Mouse (Mus musculus) heart, embryonic 14.5 days (tissue): ENCODE measurements at regions not wholly inside any gene's neighbourhood (a gene's known extent, or its start where the extent isn't known, plus 50 kb on each side); places are given as distances from the start of the nearest gene placed in this dataset.

Experiments
- ATAC-seq: fragments of 200-750 bp; cut with Nextera tagmentation; 2 replicates; pipeline ENCODE4 v1.8.0; 2017; ENCODE audit warnings: low read depth, moderate TSS enrichment; ENCODE audit not compliant: insufficient number of reproducible peaks, insufficient read depth, low FRiP score
- H3K27ac ChIP-seq, 2 experiments: fragments of 200-500 bp in 1 of 2; fragments of 300-500 bp in 1 of 2; sonication (generic) in 1 of 2; replicated peaks in 1 of 2; 2 replicates each; pipeline ENCODE4 v1.5.1; 2012 to 2014; ENCODE audit warnings: low read depth in 2 of 2, low read length in 2 of 2, control low read depth in 1 of 2, mild to moderate bottlenecking in 1 of 2, mixed read lengths in 1 of 2; ENCODE audit not compliant: control insufficient read depth in 1 of 2, insufficient read depth in 1 of 2
- H3K27me3 ChIP-seq: fragments of 300-500 bp; sonication (generic); 2 replicates; pipeline ENCODE4 v1.6.1; 2014; ENCODE audit warnings: mild to moderate bottlenecking, low read length, control low read depth; ENCODE audit not compliant: control insufficient read depth, insufficient read depth
- H3K36me3 ChIP-seq: fragments of 300-500 bp; sonication (generic); 2 replicates; pipeline ENCODE4 v1.6.1; 2014; ENCODE audit warnings: mild to moderate bottlenecking, control low read depth, low read length, mixed read lengths; ENCODE audit not compliant: control insufficient read depth, insufficient read depth
- H3K4me1 ChIP-seq, 2 experiments: fragments of 200-500 bp in 1 of 2; fragments of 300-500 bp in 1 of 2; sonication (generic) in 1 of 2; 2 replicates each; pipeline ENCODE4 v1.6.1; 2012 to 2014; ENCODE audit warnings: low read length in 2 of 2, control low read depth in 1 of 2, mixed read lengths in 1 of 2; ENCODE audit not compliant: control insufficient read depth in 2 of 2, insufficient read depth in 2 of 2
- H3K4me2 ChIP-seq: fragments of 300-500 bp; sonication (generic); 2 replicates; pipeline ENCODE4 v1.6.1; 2014; ENCODE audit warnings: mild to moderate bottlenecking, low read length
- H3K4me3 ChIP-seq, 2 experiments: fragments of 200-500 bp in 1 of 2; fragments of 300-500 bp in 1 of 2; sonication (generic) in 1 of 2; 2 replicates each; pipeline ENCODE4 v1.5.1; 2012 to 2014; ENCODE audit warnings: low read length in 2 of 2, mild to moderate bottlenecking in 2 of 2, control low read depth in 1 of 2, low read depth in 1 of 2, moderate library complexity in 1 of 2; ENCODE audit not compliant: control insufficient read depth in 1 of 2, insufficient read depth in 1 of 2
- H3K9ac ChIP-seq: fragments of 300-500 bp; sonication (generic); 2 replicates; pipeline ENCODE4 v1.6.1; 2014; ENCODE audit warnings: mild to moderate bottlenecking, low read length
- H3K9me3 ChIP-seq: fragments of 300-500 bp; sonication (generic); 2 replicates; pipeline ENCODE4 v1.6.1; 2016; ENCODE audit warnings: low read length, control low read depth; ENCODE audit not compliant: control insufficient read depth
- WGBS: fragments of 180-500 bp; shearing (Covaris S2); extraction: QIAGEN DNeasy Blood & Tissue Kit; methylation state at CpG from one replicate; pipeline ENCODE4 v1.1.7; 2014; 5-methylcytosine and 5-hydroxymethylcytosine counted together

DNA sequence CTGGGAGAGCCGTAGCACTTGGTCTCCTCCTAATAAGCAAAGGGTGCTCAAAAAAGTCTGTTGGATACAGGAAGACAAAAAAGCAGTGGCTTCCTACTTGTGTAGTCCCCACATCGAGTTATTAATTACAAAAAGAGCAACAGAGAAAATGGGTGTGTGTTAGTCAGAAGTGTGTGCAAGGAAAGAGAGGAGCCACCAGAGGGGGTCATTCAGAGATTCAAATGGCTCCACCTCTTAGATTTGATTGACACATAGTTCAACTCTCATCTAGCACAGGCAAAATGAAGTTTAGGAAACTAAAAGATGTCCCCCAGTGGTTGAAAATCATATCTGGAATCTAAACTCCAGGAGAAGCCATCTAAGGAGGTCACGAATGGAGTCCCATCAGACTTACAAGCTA lies 200.2 kb upstream of the Hnrnpa3 start:
- Histone ChIP-seq H3K4me1 (no peaks in the 10 kb centered on the region; a peak in 1 of 4 replicates), H3K27ac (no peak overlapping the region), H3K9me3 (no peaks in the 10 kb centered on the region), H3K9ac (no peak overlapping the region), H3K4me2 (no peak overlapping the region), H3K36me3 (no peaks in the 10 kb centered on the region), H3K27me3 (no peaks in the 10 kb centered on the region), H3K4me3 (no peak overlapping the region)
- 85% methylated on average over 3 of the region's 3 CpGs for WGBS
- no peak for ATAC-seq

DNA sequence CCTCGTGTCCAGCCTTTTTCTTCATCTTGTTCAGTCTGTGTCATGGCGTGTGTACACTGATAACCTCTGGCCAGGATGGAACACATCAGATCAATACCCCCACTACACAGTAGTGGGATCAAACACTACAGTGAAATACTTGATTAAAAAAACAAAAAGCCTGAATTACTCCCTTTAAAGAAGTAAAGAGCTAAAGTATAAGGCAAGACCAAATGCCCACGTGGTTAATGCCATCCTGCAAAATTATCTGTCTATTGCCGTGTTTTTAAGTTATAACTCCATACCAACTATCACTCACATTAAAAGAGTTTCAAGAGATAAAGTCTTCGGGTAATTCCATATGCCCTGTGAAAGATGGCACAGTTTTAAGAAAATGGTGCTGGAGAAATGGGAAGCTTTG lies 198.6 kb upstream of the Hnrnpa3 start:
- Histone ChIP-seq H3K36me3 (no peaks in the 10 kb centered on the region), H3K4me2 (no peak overlapping the region), H3K4me1 (no peaks in the 10 kb centered on the region; a peak in 1 of 4 replicates), H3K9me3 (no peaks in the 10 kb centered on the region), H3K27me3 (no peaks in the 10 kb centered on the region), H3K27ac (no peak overlapping the region), H3K9ac (no peak overlapping the region), H3K4me3 (no peak overlapping the region)
- WGBS: 83% methylated on average over 5 of the region's 5 CpGs
- no peak for ATAC-seq

DNA sequence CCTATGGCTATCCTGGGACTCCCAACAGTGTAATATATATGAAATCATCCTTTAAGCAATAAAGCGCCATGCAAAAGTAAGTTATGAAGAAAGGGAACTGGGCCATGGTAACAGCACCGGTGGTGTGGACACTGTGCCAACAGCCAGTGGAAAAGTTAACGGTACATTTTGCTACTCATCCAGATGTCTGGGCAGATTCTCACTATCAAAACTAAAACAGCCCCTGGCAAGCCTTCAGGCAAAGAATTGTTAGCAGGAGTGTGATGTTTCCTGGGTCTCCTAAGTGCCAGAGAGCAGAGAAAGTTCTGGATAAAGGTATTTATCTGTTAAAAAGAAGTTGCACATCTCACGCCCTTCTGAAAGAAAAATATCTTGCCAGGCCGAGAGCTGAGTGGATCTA lies 198.0 kb upstream of the Hnrnpa3 start:
- WGBS: 67% methylated on average over 5 of the region's 5 CpGs
- ATAC-seq: no peak
- Histone ChIP-seq H3K9ac (no peak overlapping the region), H3K4me2 (no peak overlapping the region), H3K27ac (no peak overlapping the region), H3K9me3 (no peaks in the 10 kb centered on the region), H3K27me3 (no peaks in the 10 kb centered on the region), H3K4me3 (no peak overlapping the region), H3K36me3 (no peaks in the 10 kb centered on the region), H3K4me1 (no peaks in the 10 kb centered on the region; a peak in 1 of 4 replicates)

DNA sequence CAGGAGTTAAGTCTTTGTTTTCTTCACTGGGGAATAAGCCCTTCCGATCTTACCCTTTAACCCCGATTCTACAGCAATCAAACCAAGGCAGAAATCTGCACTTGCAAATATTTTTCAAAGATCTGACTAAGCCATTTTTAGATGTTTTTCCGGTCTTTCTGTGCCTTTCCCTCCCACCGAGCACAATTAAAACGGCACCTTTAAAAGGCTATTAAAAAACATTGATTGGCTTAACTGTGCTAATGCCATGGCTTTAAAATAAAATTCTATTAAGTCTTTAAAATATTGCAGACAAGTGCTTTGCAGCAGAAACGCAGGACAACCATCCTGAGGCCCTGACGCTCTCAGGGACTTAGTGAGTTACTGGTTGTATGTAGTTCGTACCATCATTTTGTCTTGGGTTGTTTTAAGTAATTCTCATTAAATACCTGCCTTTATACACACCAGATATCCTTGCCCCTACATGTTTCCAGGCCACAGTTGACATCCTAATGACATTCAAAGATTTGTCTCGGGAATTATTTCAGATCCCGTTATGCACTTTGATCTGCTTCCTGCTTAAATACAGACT lies 197.6 kb upstream of the Hnrnpa3 start:
- H3K36me3 ChIP-seq: no peaks in the 10 kb centered on the region
- H3K27me3 ChIP-seq: no peaks in the 10 kb centered on the region
- H3K9me3 ChIP-seq: no peaks in the 10 kb centered on the region
- H3K4me3 ChIP-seq: no peak overlapping the region
- no peak for ATAC-seq
- no peak overlapping the region for H3K9ac ChIP-seq
- H3K4me1 ChIP-seq: no peaks in the 10 kb centered on the region; a peak in 1 of 4 replicates
- WGBS: 77% methylated on average over 10 of the region's 10 CpGs
- H3K4me2 ChIP-seq: no peak overlapping the region
- no peak overlapping the region for H3K27ac ChIP-seq

DNA sequence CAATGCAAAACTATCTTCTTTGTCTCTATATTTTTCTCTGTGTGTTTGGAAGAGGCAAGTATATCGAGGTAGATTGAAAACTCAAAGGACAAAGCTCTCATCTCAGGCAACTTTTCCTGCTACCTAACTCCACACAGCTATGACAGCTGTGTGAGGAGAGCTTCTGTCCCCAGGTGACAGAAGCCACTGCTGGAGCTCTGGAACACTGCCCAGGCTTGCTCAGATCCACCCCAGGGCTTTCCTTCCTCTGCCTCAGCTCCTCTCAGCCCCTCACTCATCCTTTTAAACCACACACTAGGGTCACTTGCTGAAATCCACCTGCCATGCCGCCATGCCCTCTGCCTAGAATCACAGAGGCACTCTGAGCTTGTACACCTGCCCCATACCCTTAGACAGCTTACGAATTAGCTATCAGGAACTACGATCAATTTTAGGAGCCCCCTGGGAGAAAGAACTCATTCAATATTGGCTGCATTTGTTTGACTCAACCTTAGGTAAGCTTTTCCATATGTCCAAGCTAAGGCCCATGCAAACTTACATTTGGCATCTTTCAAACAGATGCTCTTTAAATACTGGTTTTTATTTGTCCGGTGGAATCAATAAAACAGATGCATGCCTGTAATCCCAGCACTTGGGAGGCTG lies 196.9 kb upstream of the Hnrnpa3 start:
- no peak overlapping the region for H3K4me2 ChIP-seq
- no peaks in the 10 kb centered on the region for H3K36me3 ChIP-seq
- no peak overlapping the region for H3K9ac ChIP-seq
- no peaks in the 10 kb centered on the region; a peak in 1 of 4 replicates for H3K4me1 ChIP-seq
- H3K9me3 ChIP-seq: no peaks in the 10 kb centered on the region
- no peaks in the 10 kb centered on the region for H3K27me3 ChIP-seq
- 82% methylated on average over 5 of the region's 5 CpGs for WGBS
- H3K27ac ChIP-seq: no peak overlapping the region
- H3K4me3 ChIP-seq: no peak overlapping the region
- ATAC-seq: no peak

DNA sequence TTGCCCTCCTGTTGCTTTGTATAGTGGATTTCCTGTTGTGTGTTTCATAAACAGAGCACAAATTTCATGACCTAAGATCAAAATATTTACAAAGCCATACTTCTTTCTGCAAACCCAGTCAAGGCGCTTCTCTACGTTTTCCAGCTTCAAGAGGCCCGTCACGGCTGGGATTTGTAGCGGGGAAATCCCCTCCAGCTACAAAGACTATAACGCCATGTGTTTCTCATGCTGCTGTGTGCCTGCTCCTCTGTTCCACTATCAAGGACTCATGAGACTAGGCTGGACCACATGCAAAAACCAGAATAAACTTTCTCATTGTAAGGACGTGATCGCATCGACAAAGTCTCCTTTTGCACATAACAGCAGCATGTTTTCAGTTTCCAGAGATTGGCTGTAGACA lies 196.0 kb upstream of the Hnrnpa3 start:
- no peak for ATAC-seq
- no peak overlapping the region for H3K4me2 ChIP-seq
- H3K27me3 ChIP-seq: no peaks in the 10 kb centered on the region
- H3K9me3 ChIP-seq: no peaks in the 10 kb centered on the region
- no peak overlapping the region for H3K9ac ChIP-seq
- no peaks in the 10 kb centered on the region; a peak in 1 of 4 replicates for H3K4me1 ChIP-seq
- H3K27ac ChIP-seq: no peak overlapping the region
- 84% methylated on average over 9 of the region's 9 CpGs for WGBS
- H3K4me3 ChIP-seq: no peak overlapping the region
- no peaks in the 10 kb centered on the region for H3K36me3 ChIP-seq

DNA sequence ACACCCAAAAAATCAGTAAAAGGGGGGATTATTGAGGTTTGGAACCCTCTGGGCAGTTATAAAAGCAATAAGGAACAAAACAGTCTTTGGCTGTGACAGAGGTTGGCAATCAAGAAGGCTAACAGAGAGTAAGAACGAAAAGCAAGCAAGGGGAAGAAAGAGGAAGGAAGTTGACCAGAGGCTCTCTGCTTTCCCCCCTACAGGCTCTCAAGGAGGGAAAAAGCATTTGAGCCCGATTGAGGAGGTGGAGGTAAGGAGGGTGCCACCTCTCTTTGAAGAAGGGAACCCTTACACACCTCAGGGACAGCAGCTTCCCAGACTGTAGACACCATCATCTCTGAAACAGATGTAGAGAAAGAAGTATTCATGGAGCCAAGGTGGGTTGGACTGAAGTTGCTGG lies 194.6 kb upstream of the Hnrnpa3 start:
- Histone ChIP-seq H3K27ac (no peak overlapping the region), H3K9ac (no peak overlapping the region), H3K4me3 (no peak overlapping the region), H3K4me1 (no peaks in the 10 kb centered on the region; a peak in 1 of 4 replicates), H3K9me3 (no peaks in the 10 kb centered on the region), H3K36me3 (no peaks in the 10 kb centered on the region), H3K27me3 (no peaks in the 10 kb centered on the region), H3K4me2 (no peak overlapping the region)
- 49% methylated on average over 2 of the region's 2 CpGs for WGBS
- no peak for ATAC-seq

DNA sequence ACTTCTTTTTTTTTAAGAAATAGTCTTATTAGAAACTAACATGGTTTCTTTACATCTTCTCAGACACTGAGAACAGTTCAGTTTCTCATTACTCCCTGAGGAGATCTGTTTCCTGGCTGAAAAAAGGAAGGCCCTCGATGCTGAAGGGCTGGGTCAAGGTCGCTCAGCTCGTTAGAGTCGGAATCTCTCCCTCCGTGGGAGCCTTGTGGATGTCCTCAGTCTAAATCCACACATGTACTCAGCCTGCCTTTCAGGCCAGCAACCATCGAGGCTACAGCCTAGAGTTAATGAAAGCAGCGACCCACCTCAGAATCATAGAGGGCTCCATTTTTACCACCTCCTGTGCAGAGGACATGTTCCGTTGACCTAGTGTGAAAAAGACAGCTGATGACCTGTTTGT lies 190.2 kb upstream of the Hnrnpa3 start:
- Histone ChIP-seq H3K27me3 (no peaks in the 10 kb centered on the region), H3K4me3 (no peak overlapping the region), H3K4me2 (no peak overlapping the region), H3K27ac (no peak overlapping the region), H3K36me3 (no peaks in the 10 kb centered on the region), H3K4me1 (peaks cover 8 to 10% of the 10 kb centered on the region in 2 experiments), H3K9me3 (no peaks in the 10 kb centered on the region), H3K9ac (no peak overlapping the region)
- 69% methylated on average over 8 of the region's 8 CpGs for WGBS
- no peak for ATAC-seq
